8 mouse cellular contexts compared by ENCODE assay signal in genomic region chr11:100970557-100970937, GRCm38 (mm10). TPM values are rescaled to one million over a fixed set of nuclear protein-coding genes. Genes with fewer than 3 reads are reported as not detected.
DNase-seq lines count a peak whose midpoint lies in the region; ATAC-seq lines count a peak whose summit lies in the region.

Cavin1 (minus strand) TSS chr11:100970887.

- peaks cover 2% of the 10 kb centered on the region; the same call in 1 of the 2 replicates for H3K9me3 ChIP-seq in erythroblast, embryonic 14.5 days (ENCODE audit: control insufficient read depth, low read length)
- H3K9me3 ChIP-seq in intestine, embryonic 14.5 days (ENCODE audit: control insufficient read depth, low read length) = no peaks in the 10 kb centered on the region

- ATAC-seq in erythroblast, adult 5-6 weeks (replicated peaks; ENCODE audit: low FRiP score, poor library complexity, severe bottlenecking) = no peak
- ATAC-seq in common myeloid progenitor, adult 5-6 weeks (replicated peaks; ENCODE audit: low read depth, poor library complexity, severe bottlenecking) = peak; percentile 73
- ATAC-seq in intestine, embryonic 14.5 days (replicated peaks; ENCODE audit: low FRiP score, low TSS enrichment, low read depth) = peak; percentile 84
- ATAC-seq in megakaryocyte-erythroid progenitor cell, adult 5-6 weeks (replicated peaks; ENCODE audit: low FRiP score, low TSS enrichment, poor library complexity, severe bottlenecking) = peak; percentile 35; the same call in 1 of the 2 replicates

- peak within 1 kb of the TSS; percentile 86 for H3K27ac ChIP-seq in intestine, embryonic 14.5 days (ENCODE audit: low read depth)

- peak within 1 kb of the TSS; percentile 61 for H3K4me3 ChIP-seq in erythroblast, embryonic 14.5 days (replicated peaks)
- H3K4me3 ChIP-seq in intestine, embryonic 14.5 days (ENCODE audit: low read depth, low read length) = peak within 1 kb of the TSS; percentile 66

- peaks cover 31% of the 10 kb centered on the region for H3K4me1 ChIP-seq in erythroblast, embryonic 14.5 days (ENCODE audit: control insufficient read depth)
- H3K4me1 ChIP-seq in intestine, embryonic 14.5 days (replicated peaks; ENCODE audit: control insufficient read depth, insufficient read depth, low read length) = peaks cover 21% of the 10 kb centered on the region

- no peaks in the 10 kb centered on the region for H3K36me3 ChIP-seq in erythroblast, embryonic 14.5 days (ENCODE audit: control insufficient read depth)
- H3K36me3 ChIP-seq in intestine, embryonic 14.5 days (ENCODE audit: control insufficient read depth, insufficient read depth, low read length) = no peaks in the 10 kb centered on the region

- peak within 1 kb of the TSS; percentile 66 for H3K9ac ChIP-seq in intestine, embryonic 14.5 days (ENCODE audit: low read length)

- H3K27me3 ChIP-seq in erythroblast, embryonic 14.5 days (ENCODE audit: control insufficient read depth) = peaks cover 75% of the 10 kb centered on the region
- peaks cover 14% of the 10 kb centered on the region for H3K27me3 ChIP-seq in intestine, embryonic 14.5 days (replicated peaks; ENCODE audit: control insufficient read depth, insufficient read depth, low read length)

- under 1% methylated on average over 20 of the region's 20 CpGs for WGBS in intestine, embryonic 14.5 days

- H3K4me2 ChIP-seq in intestine, embryonic 14.5 days (ENCODE audit: low read length) = peak within 1 kb of the TSS; percentile 72

- intact Hi-C loops in gastrocnemius, postnatal 36 days (cut with DNase I) = no loop called here
- intact Hi-C loops in left cerebral cortex, postnatal 4 days (cut with DNase I) = no loop called here

- DNase-seq in gastrocnemius, postnatal 36 days = peak; percentile 98 to 100
- peak; percentile 88 for DNase-seq in intestine, embryonic 14.5 days (ENCODE audit: low spot score)
- DNase-seq in left cerebral cortex, postnatal 4 days = peak; percentile 75
- peak; percentile 27 to 38 for DNase-seq in spleen, postnatal 14 days (ENCODE audit: low spot score in 2 of 2)

RNA-seq across cellular contexts. Expression of gene Cavin1, which starts in this region (rescaled TPM):
- 0.08 and 0.23 TPM in 2 replicates for polyA plus RNA-seq in erythroblast, embryonic 14.5 days (2012)
- 0.63 TPM in 1 of 2 replicates, not detected in the other for total RNA-seq in erythroblast, adult 5-6 weeks (2015; ENCODE audit: low replicate concordance)
- total RNA-seq in erythroblast, adult 5-6 weeks (2017; ENCODE audit: low replicate concordance) = 1.1 TPM in 1 of 2 replicates, not detected in the other
- 8.4 and 10.6 TPM in 2 replicates for total RNA-seq in common myeloid progenitor, adult 5-6 weeks (2017)
- 100 to 1,000 TPM; 148 to 153 TPM for total RNA-seq in gastrocnemius, postnatal 36 days (2021)
- 99.3 and 102 TPM in 2 replicates for polyA plus RNA-seq in intestine, embryonic 14.5 days (2014; fragmentation: Nextera tagmentation; extraction: Ambion mirVana)
- 10 to 100 TPM; 22.6 to 22.8 TPM for total RNA-seq in left cerebral cortex, postnatal 4 days (2021)
- total RNA-seq in megakaryocyte-erythroid progenitor cell, adult 5-6 weeks (2014; fragmentation: Nextera tagmentation) = 2.4 and 3.7 TPM in 2 replicates
- 3.8 and 6.1 TPM in 2 replicates for total RNA-seq in megakaryocyte-erythroid progenitor cell, adult 5-6 weeks (2017)

Comparison
In these comparisons a context has a peak if more than half of its experiments do, and no peak if none do; other contexts are left out.
1. RNA of gene Cavin1 (total RNA-seq): 148 to 153 TPM in gastrocnemius, postnatal 36 days; 22.6 to 22.8 TPM in left cerebral cortex, postnatal 4 days, 8.4 to 10.6 TPM in common myeloid progenitor, adult 5-6 weeks, 2.4 to 6.1 TPM in megakaryocyte-erythroid progenitor cell, adult 5-6 weeks and 0.63 to 1.1 TPM in erythroblast, adult 5-6 weeks; every median in the first group is over 4 times any median in the second.
2. RNA of gene Cavin1 (polyA plus RNA-seq): 99.3 to 102 TPM in intestine, embryonic 14.5 days; 0.08 to 0.23 TPM in erythroblast, embryonic 14.5 days; every median in the first group is over 10 times any median in the second.
3. DNase-seq: peak in every context shown above with its lines; median percentile 99 in gastrocnemius, postnatal 36 days; 88 in intestine, embryonic 14.5 days; 75 in left cerebral cortex, postnatal 4 days; 32 in spleen, postnatal 14 days.